Mouse (Mus musculus) right cerebral cortex, postnatal 36 days (tissue): ENCODE measurements around the gene Llph.
"Not testable (repeated sequence)": the region's sequence is repeated elsewhere in the genome, so short reads cannot be mapped to it uniquely, and the experiment has no call there.

Source experiments
- DNase-seq, 2 experiments: peaks; one replicate each; pipeline ENCODE4 v3.0.0; 2022; ENCODE audit warnings: low spot score in 2 of 2, mixed read lengths in 1 of 2

Llph gene

GRCm38 (mm10) chr10:120226871-120227661 lies at the start of gene Llph:
Llph (plus strand) TSS chr10:120227070.
- DNase-seq, result peak; percentile 80 to 84

GRCm38 (mm10) chr10:120182887-120183286 lies 44.0 kb upstream of the Llph start:
- DNase-seq, result no peak

GRCm38 (mm10) chr10:120183342-120183741 lies 43.5 kb upstream of the Llph start:
- DNase-seq, result no peak

- DNase-seq, result no peak
Observed at GRCm38 (mm10) chr10:120188513-120188912, 38.4 kb upstream of the Llph start.

GRCm38 (mm10) chr10:120189276-120189675 lies 37.6 kb upstream of the Llph start:
- no peak for DNase-seq

- no peak for DNase-seq
Observed at GRCm38 (mm10) chr10:120189782-120190181, 37.1 kb upstream of the Llph start.

GRCm38 (mm10) chr10:120191165-120191564 lies 35.7 kb upstream of the Llph start:
- DNase-seq, result no peak

- no peak for DNase-seq
Observed at GRCm38 (mm10) chr10:120192278-120192677, 34.6 kb upstream of the Llph start.

- DNase-seq, result no peak
Observed at GRCm38 (mm10) chr10:120193255-120193654, 33.6 kb upstream of the Llph start.

GRCm38 (mm10) chr10:120197061-120197835 lies 29.6 kb upstream of the Llph start:
- DNase-seq, result peak; percentile 7 to 9

- DNase-seq, result no peak
Observed at GRCm38 (mm10) chr10:120201131-120201921, 25.5 kb upstream of the Llph start, which contains the start of gene Tmbim4. Tmbim4 (plus strand) TSS chr10:120201590.

- peak in 1 of 2 experiments; percentile 55 for DNase-seq
Observed at GRCm38 (mm10) chr10:120201961-120202402, 24.9 kb upstream of the Llph start, which contains the start of gene Irak3. Irak3 (minus strand) TSS chr10:120202130.

GRCm38 (mm10) chr10:120202467-120203250 lies 24.2 kb upstream of the Llph start:
- DNase-seq, result no peak

GRCm38 (mm10) chr10:120204591-120205210 lies 22.2 kb upstream of the Llph start:
- DNase-seq, result no peak

GRCm38 (mm10) chr10:120208015-120208414 lies 18.9 kb upstream of the Llph start:
- DNase-seq, result no peak

- peak; percentile 87 to 88 for DNase-seq
Observed at GRCm38 (mm10) chr10:120208575-120209538, 18.0 kb upstream of the Llph start.

- no peak for DNase-seq
Observed at GRCm38 (mm10) chr10:120209539-120209925, 17.3 kb upstream of the Llph start.

- DNase-seq, result no peak
Observed at GRCm38 (mm10) chr10:120210096-120210495, 16.8 kb upstream of the Llph start.

GRCm38 (mm10) chr10:120217099-120217498 lies 9.8 kb upstream of the Llph start:
- not testable (repeated sequence) for DNase-seq
